Mouse (Mus musculus) cerebellum, postnatal 25 days (tissue): ENCODE measurements around the gene Nxf2.
"Not testable (repeated sequence)": the region's sequence is repeated elsewhere in the genome, so short reads cannot be mapped to it uniquely, and the experiment has no call there.

Source experiments
- DNase-seq, 2 experiments: peaks; one replicate each; pipeline ENCODE4 v3.0.0; 2021; ENCODE audit warnings: mixed read lengths in 2 of 2

The Nxf2 gene

DNA sequence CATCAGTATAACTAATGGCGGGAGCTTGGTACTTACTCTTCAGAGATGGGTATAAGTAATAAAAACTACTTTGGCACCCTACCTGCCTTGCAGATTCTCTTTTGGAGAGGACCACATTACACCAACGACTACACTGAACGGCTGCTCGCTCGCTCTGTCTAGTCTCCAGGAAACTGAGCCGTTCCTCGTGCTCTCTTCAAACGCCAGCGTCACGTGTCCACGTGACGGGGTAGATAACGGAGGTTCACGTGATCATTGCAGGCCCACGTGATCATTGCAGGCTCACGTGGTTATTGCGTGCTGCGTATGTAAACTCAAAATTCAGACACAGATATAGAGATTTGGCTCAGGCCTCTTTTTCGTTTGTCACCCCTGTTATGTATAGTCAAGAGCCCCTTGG, at the start of gene Nxf2:
Gene Nxf2 (minus strand): TSS at position 209 of the 400 bp plus-strand sequence.
- DNase-seq, result no peak

DNA sequence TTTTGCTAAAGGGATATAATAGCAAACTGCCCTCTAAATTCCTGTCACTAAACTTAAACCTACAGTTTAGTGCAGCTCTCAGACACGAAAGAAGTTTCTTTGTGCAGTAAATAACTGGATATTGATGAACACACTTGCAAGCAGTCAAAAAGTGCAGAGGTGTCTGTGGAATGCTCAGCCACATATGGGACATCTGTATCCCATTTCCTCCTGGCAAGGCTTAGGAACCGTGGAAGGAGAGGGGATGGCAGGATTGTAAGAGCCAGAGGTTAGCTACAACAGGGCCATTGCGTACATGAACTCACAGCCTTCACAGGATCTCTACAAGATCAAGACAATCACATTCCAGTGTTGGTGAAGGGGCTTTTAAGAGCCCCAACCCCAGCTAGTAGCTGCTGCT, 46.8 kb upstream of the Nxf2 start:
- DNase-seq, result no peak

DNA sequence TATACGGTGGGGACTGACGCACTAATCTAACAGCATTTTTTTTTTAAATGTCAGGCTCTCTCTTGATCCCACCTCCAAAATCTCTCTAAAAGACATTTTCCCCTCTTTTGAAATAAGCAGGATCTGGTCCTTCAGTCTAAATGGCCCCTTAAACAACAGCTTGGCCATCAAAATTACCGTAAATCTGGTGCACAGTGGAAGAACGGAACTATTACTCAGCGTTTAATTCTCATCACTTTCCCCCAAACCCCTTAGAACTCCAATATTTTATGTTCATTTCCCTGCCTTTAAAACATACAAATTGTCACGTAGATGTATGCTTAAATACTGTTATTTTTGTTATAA, 44.9 kb upstream of the Nxf2 start:
- DNase-seq, result no peak

DNA sequence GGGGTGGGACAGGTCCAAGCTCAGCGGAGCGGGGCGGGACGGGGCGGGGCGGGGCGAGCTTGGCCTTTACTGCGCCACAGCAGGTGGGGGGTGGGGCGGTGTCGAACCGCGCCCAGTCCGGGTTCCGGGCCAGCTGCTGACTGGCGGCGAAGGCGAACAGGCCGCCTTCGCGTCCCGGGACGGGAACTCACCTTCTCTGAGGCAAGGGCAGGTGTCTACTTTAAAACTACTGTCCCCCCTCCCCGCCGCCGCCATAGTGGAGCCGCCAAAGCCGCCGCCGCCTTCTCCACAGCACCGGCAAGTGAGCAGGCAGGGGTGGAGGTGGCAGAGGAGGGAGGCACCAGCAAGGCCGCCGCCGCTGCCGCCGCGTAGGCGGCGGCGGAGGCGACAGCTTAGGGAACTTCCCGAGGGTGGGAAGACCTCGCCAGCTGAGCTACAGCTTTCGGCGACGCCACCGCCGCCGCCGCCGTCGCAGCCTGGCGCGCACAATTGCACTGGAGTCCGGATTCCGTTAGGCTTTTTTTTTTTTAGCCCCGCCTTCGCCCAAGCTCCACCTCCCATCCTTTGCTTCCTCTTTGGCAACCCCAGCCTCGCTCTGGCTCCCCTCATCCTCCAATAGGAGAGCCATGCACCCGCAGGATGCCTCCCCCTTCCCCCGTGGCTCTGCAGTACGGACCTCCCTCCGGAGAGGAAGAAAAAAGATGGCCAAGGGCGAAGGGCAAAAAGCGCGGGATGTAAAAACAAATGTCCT, 44.3 kb upstream of the Nxf2 start, which contains the start of gene Zmat1:
Gene Zmat1 (minus strand): TSS at position 490 of the 751 bp plus-strand sequence.
- DNase-seq, result peak; percentile 85 to 89

DNA sequence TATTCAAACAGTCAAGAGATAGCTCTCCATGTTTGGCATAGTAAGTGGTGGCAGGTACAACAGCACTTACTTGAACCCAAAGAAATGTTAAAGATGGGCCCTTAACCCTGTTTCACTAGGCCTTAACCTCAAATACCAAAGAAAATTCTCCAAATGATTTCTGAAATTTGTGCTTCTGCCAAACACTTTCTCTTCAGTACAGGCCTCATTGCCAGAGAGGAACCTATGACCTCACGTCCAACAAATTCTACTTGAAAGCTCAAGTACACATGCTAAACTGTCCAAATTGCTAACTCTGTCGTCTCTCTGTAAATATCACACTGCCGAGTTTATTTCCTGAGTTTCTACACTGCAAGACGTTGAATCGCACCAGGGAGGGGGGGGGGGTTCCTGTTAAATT, 43.5 kb upstream of the Nxf2 start:
- no peak for DNase-seq

DNA sequence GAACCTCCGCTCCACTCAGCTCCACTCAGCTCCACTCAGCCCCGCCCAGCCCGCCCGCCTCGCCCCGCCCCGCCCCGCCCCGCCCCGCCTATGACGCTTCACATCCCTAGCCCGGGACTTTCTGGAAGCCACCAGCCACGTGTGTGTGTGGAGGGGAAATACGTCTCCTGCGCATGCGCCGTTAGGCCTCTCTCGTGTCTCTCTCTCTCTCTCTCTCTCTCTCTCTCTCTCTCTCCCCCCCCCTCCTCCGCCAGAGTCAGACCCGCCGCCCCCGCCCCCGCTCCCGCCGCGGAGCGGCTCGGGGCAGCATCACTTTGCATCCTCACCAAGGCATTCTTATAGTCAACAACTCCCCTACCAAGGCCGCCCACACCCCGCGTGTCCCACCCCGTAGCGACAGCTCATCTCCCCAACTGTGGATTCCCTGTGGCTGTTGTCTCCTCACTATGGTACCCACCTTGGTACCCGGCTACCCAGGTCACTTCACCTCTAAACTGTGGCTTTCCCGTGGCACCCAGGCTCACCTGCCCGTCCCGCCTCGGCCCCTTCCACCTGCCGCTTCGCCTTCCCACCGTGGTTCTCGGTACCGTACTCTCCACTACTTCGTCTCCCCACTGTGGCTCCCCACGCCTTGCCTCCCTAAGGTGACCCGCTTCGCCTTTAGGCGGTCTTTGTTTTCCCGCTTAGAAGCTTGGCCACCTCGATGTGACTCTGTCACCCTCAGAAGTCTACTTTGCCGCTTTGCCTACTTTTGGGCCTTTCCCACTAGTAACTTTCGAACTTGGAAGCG, 1.1 kb downstream of the Nxf2 start:
- peak; percentile 49 to 75 for DNase-seq

DNA sequence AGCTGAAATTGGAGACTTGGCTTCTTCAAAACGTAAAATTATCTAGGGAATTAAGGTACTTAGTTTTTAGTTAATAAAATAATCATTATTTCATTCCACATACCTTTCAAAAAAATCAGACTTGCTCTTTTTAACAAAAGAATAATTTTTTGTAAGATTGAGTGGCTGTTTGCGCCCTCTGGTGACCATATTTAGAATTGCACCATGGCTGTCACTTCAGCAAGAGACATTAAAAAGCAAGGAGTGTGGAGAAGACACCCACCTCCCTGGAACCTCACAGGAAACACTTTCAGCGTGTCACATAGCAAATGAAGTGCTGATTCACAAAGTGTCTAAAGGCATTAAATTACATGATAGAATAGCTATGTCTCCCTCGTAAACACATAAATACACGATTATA, 34.2 kb downstream of the Nxf2 start:
- DNase-seq, result peak; percentile 33 to 57

DNA sequence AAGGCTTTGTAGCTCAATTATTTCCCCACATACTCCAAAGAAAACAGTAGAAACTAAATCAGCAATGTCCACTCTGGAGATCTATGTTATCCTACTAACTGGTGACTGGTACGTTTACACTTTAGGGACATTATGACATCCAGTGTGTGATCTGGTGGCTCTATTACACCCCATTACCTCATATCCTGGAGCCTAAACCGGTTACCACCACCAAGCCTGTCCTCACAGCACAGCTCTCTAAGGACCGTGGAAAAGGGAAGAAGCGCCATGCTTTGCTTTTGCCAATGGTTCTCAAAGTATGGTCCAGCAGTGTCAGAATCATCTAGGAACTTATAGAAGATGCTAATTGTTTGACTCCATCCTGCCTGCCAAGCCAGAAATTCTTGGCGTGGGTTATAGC, 34.6 kb downstream of the Nxf2 start:
- DNase-seq, result peak in 1 of 2 experiments; percentile 3

DNA sequence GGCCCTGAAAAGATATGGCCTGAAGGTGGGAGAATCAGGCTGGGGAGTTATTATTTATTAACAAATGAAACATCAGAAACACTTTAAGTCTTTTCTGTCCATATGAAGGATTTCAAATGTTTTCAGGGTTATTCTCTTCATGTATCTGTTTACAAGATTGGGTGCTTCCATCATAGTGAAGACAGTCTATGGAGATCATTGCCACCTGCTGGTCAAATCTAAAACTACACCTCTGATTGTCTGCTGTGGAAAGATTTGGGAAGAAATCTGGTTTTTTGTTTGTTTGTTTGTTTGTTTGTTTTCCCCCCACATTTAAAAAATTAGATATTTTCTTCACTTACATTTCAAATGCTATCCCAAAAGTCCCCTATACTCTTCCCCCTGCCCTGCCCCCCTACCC, 39.5 kb downstream of the Nxf2 start:
- peak; percentile 10 to 58 for DNase-seq

DNA sequence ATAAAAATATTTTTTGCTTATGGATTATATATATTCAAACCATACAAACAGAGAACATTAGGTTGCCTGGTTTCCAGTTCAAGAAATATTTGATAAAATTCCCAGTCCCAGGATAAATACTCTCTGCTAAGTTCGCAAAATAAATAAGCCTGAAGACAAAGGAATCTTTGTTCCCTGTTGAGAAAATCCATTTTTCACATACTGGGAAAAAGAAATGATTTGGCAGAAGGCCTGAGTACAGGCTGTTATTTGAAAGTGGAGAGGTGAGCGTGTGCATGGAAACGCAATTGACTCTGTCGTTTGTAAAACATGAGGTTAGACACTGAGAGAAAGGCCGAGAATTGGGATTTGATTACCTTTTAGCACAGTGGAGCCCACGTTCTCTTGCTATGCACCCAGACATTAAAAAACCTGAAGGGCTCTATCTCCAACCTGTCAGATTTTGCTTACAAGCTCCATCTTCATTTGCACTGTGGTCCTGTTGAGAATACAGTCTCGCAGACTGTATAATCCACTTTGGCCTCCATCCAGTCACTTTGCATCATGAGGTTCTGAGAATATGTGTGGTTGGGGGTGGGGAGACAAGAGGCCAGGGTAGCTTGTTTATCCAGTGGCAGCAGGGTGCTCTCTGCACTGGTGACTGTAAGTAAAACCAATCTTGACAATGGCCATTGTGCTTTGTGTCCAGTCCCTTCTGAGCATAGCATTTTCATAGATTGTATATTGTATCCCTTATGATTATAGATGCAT, 40.7 kb downstream of the Nxf2 start:
- DNase-seq, result no peak

DNA sequence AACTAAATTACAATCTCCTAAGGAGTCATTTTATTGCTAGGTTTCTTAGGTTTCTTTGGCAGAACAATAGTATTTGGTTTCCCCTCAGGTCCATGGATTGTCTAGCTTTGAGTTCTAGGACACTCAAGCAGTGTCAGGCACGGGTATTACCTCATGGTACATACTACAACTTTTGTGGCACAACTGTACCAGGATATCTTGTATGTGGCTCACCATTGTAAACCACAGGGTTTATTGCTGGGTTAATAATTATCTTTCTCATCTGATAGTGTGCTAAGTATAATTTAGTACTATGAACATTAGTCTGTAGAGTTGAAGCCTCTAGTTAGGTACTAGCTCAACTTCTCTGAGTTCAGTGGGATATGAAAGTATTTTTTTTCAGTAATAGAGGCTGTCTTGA, 45.3 kb downstream of the Nxf2 start:
- no peak for DNase-seq

DNA sequence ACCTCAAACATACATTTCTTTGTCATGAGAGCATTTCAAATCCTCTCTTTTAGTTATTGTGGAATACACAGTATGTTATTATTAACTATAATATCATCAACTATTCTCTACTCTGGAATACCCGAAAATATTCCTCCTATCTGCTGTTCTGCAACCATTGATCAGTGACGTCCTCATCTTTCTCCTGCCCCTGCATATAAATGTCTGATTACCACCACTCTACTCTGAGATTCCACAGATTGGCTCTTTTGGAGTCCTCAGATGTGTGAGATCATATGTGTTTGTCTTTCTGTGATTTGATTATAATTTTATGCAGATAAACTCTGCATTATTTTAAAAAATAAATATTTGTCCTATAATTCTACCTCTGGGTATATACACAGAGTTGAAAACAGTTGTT, 48.8 kb downstream of the Nxf2 start:
- DNase-seq, result no peak

DNA sequence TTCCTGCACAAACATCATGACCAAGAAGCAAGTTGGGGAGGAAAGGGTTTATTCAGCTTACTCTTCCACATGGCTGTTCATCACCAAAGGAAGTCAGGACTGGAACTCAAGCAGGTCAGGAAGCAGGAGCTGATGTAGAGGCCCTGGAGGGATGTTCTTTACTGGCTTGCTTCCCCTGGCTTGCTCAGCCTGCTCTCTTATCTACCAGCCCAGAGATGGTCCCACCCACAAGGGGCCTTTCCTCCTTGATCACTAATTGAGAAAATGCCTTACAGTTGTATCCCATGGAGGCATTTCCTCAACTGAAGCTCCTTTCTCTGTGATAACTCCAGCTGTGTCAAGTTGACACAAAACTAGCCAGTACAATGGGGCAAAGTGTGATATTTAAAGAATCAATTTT, 49.2 kb downstream of the Nxf2 start:
- DNase-seq, result not testable (repeated sequence)

DNA sequence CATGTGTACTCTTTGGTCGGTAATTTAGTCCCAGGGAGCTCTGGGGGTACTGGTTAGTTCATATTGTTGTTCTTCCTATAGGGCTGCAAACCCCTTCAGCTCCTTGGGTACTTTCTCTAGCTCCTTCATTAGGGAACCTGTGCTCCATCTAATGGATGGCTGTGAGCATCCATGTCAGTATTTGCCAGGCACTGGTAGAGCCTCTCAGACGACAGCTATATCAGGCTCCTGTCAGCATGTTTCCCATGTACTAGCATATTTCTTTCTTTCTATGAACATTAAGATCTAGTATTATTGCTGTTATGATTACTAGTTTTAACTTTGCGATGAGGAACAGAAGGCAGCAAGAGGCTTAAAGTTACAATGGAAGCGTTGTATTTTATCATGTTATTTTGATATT, 49.7 kb downstream of the Nxf2 start:
- no peak for DNase-seq

DNA sequence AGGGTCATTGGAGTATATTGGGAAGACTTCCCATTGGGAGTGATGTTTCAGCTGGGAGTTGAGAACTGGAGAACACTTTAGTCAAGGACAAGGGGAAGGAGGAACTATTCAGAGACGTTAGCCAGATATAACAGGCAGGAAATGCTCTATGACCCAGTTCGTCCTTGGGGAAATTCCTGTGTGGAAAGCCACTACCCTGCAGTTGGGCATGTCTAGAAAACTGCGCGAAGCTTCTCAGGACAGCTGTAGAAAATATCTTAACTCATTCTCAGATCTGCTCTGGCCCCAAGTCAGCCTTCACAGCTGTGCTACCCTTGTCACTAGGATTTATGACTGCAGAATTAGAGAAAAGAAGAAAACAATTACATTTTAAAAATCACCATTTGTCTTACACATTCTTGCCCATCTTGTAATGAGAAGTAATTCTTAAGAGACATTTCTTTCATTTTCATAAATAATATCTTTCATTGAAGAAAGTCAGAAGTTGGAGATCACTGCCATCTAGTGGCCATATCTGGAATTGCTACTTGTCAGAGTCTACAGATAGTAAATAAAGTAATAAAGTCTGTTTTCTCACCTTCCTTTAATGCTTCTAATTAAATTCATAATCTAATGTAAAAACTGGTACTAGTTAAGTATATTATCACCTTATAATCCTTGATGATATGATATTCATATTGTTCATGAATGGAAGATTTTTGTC, 51.2 kb downstream of the Nxf2 start:
- peak in 1 of 2 experiments; percentile 46 for DNase-seq

DNA sequence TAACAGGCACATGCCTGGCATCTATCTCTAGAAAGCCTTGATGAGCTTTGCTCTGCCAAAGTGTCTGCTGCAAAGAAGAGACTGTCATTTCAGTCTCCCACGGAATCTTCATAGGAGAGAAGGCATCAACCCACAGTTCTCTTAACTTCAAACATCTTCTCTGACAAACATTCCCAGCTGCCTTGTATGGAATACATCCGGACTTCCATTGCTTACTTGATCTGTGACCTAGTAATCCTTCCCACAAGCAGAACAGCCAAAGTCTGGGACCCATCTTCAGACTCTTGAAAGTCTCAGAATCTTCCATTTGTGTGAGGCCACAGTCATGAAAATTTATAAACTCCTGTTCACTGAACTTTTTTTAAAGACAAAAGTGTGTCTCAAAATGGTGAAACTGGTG, 51.7 kb downstream of the Nxf2 start:
- DNase-seq, result no peak

DNA sequence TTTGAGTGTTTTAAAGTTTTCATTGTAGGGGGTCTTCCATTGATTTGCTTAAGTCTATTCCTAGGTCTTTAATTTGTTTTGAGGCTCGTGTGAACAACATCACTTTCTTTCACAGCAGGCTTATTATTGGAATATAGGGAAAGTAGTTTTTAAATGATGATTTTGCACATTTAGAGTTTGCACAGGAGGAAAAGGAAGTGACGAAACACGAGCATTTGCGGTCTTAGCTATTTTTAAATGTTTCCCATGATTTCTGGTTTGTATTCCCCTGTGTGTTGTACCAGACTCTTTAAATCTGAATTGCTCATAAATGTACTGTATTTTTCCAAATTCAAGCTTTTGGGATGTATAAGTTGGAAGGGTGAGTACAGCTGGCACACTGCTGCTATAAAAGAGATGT, 54.2 kb downstream of the Nxf2 start:
- no peak for DNase-seq
